Mouse (Mus musculus) heart, embryonic 12.5 days (tissue): ENCODE data around the gene Flnb. TPM values are rescaled to one million over a fixed set of nuclear protein-coding genes. Genes with fewer than 3 reads are reported as not detected.

Experiments
- ATAC-seq: fragments of 200-750 bp; cut with Nextera tagmentation; 2 replicates; pipeline ENCODE4 v1.8.0; 2017; ENCODE audit warnings: moderate TSS enrichment, moderate library complexity; ENCODE audit not compliant: insufficient number of reproducible peaks, low FRiP score
- H3K27ac ChIP-seq: fragments of 300-500 bp; sonication (generic); 2 replicates; pipeline ENCODE4 v1.5.1; 2016; ENCODE audit warnings: mild to moderate bottlenecking, moderate library complexity; ENCODE audit not compliant: poor library complexity, severe bottlenecking
- H3K27me3 ChIP-seq: fragments of 300-500 bp; sonication (generic); replicated peaks from 2 replicates; pipeline ENCODE4 v1.6.1; 2016; ENCODE audit warnings: mild to moderate bottlenecking, moderate library complexity
- H3K36me3 ChIP-seq: fragments of 300-500 bp; sonication (generic); 2 replicates; pipeline ENCODE4 v1.6.1; 2016; ENCODE audit warnings: mild to moderate bottlenecking, moderate library complexity
- H3K4me1 ChIP-seq: fragments of 300-500 bp; sonication (generic); replicated peaks from 2 replicates; pipeline ENCODE4 v1.6.1; 2016; ENCODE audit warnings: mild to moderate bottlenecking
- H3K4me2 ChIP-seq: fragments of 300-500 bp; sonication (generic); 2 replicates; pipeline ENCODE4 v1.6.1; 2016; ENCODE audit warnings: mild to moderate bottlenecking, moderate library complexity
- H3K4me3 ChIP-seq: fragments of 300-500 bp; sonication (generic); 2 replicates; pipeline ENCODE4 v1.5.1; 2016; ENCODE audit warnings: mild to moderate bottlenecking
- H3K9ac ChIP-seq: fragments of 300-500 bp; sonication (generic); 2 replicates; pipeline ENCODE4 v1.6.1; 2016; ENCODE audit warnings: mild to moderate bottlenecking, moderate library complexity
- H3K9me3 ChIP-seq: fragments of 300-500 bp; sonication (generic); replicated peaks from 2 replicates; pipeline ENCODE4 v1.6.1; 2016; ENCODE audit warnings: mild to moderate bottlenecking, moderate library complexity
- WGBS: fragments of 180-500 bp; shearing (Covaris S2); methylation state at CpG from one replicate; pipeline ENCODE4 v1.1.7; 2016; 5-methylcytosine and 5-hydroxymethylcytosine counted together
- polyA plus RNA-seq: library from polyadenylated mRNA; unstranded; fragments of >200 nt; fragmentation: Nextera tagmentation; extraction: Ambion mirVana; gene quantifications from 2 replicates; pipeline ENCODE4 v1.2.1, GENCODE M21; 2016

Flnb gene
- polyA plus RNA-seq, 1 experiment from 2014 or later, result 15.1 TPM

DNA sequence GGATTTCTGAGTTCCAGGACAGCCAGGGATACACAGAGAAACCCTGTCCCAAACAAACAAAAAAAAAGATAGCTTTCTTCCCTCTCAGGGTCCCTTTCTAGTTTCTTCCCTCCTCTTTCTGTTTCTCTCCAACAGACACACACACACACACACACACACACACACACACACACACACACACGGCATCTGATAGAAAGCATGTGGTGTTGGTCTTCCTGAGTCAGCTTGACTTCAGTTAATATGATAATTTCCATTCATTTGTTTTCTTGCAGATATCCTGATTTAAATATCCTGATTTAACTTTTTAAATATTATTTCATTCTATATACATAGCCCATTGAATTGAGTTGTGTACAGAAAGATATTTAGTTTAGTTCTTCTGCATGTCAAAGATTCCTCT lies 110.6 kb downstream of the Flnb start:
- Histone ChIP-seq H3K4me1 (0 out of 2 replicates have a peak, but pooled peaks cover 4% of the 10 kb centered on the region), H3K27me3 (no peaks in the 10 kb centered on the region), H3K9me3 (no peaks in the 10 kb centered on the region), H3K36me3 (peaks cover 89% of the 10 kb centered on the region), H3K4me2 (no peak overlapping the region), H3K27ac (no peak overlapping the region), H3K4me3 (no peak overlapping the region), H3K9ac (no peak overlapping the region)
- 72% methylated on average over 1 of the region's 1 CpGs for WGBS
- no peak for ATAC-seq

DNA sequence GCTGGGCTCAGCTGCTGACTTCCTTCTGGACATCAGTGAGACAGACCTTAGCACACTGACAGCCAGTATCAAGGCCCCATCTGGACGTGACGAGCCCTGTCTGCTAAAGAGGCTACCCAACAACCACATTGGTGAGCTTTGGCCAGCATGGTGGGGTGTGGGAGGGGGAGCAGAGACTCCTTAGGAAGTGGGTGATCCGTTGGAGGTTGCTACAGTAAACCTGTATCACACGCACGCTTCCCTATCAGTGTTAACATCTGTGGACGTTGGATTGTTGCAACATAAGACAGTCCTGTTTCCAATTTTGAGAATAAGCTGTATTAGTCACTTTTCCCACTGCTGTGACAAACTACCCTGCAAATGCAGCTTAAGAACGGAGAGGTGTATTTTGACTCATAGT lies 111.3 kb downstream of the Flnb start:
- Histone ChIP-seq H3K4me1 (0 out of 2 replicates have a peak, but pooled peaks cover 4% of the 10 kb centered on the region), H3K4me3 (no peak overlapping the region), H3K36me3 (peaks cover 89% of the 10 kb centered on the region), H3K9me3 (no peaks in the 10 kb centered on the region), H3K4me2 (no peak overlapping the region), H3K27me3 (no peaks in the 10 kb centered on the region), H3K27ac (no peak overlapping the region), H3K9ac (no peak overlapping the region)
- ATAC-seq, result no peak
- WGBS, result 75% methylated on average over 7 of the region's 7 CpGs

DNA sequence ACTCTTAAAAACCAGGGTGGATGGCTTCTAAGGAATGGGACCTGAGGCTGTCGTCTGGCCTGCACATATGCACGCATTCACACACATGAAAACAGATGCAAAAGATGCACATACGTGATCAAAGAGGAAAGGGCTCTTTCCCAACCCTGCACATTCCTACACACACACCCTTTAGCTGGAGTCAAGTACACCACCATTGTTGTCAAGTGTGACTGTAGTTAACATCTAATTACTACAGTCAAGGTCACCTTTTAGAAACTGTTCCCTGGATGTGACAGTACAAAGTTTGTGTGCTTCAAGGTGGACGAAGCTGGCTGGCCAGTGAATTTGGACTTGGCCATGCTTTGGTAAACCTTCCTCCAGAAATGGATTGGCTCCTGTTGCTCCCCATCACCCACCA lies 114.4 kb downstream of the Flnb start:
- Histone ChIP-seq H3K9ac (no peak overlapping the region), H3K9me3 (no peaks in the 10 kb centered on the region), H3K4me3 (no peak overlapping the region), H3K4me1 (0 out of 2 replicates have a peak, but pooled peaks cover 4% of the 10 kb centered on the region), H3K27ac (no peak overlapping the region), H3K27me3 (no peaks in the 10 kb centered on the region), H3K4me2 (no peak overlapping the region), H3K36me3 (peaks cover 84% of the 10 kb centered on the region)
- ATAC-seq, result no peak
- WGBS, result 85% methylated on average over 4 of the region's 4 CpGs

DNA sequence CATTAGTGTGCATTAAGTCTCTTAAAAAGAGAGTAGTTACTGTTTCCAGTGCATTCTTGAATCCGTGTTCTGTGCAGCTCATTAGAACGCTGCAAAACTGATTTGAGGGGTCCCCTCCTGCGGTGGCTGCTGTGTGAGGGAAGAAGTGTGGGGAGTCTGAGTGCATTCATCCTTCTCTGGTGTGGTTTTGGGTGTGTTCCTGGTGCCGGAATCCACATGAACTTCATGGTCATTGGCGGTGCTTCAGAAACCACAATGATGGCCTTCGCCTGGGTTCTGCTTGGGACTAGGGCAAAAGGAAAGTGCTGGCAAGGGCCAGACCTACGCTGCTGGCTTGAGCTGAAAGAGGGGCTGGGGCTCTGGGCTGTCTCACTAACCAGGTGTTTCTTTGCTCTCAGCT lies 116.4 kb downstream of the Flnb start:
- Histone ChIP-seq H3K4me1 (0 out of 2 replicates have a peak, but pooled peaks cover 4% of the 10 kb centered on the region), H3K9ac (no peak overlapping the region), H3K4me3 (no peak overlapping the region), H3K27me3 (no peaks in the 10 kb centered on the region), H3K36me3 (peaks cover 71% of the 10 kb centered on the region), H3K9me3 (no peaks in the 10 kb centered on the region), H3K4me2 (no peak overlapping the region), H3K27ac (no peak overlapping the region)
- WGBS, result 93% methylated on average over 7 of the region's 7 CpGs
- no peak for ATAC-seq

DNA sequence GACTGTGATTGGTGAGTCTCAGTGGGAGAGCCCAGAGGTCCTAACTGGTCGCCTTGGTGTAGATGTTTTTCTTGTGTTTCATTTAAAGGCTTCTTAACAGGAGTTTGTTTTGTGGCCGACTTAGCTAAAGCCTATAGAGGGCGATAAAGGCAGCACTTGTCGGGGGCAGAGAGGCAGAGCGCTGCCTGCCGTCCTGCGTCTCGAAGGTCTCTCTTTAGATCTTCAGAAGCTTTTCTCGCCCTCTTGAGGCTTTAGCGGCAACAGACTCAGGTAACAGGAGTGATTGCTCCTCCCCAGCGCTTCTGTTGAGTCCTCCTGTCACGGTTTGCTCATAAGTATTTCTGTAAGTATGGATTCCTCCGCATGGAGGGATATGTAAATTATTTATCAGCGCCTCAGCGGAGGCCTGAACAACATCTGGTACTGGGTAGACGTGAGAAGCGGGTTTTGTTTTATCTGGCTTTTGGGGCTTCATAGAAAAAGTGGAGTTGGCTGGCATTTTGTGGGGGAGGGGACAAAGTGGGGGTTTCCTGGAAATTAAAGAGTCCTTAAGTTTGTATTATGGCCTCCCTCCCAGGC lies 119.4 kb downstream of the Flnb start:
- no peak overlapping the region for H3K9ac ChIP-seq
- ATAC-seq, result no peak
- H3K4me1 ChIP-seq, result peaks cover 18% of the 10 kb centered on the region
- no peak overlapping the region for H3K4me3 ChIP-seq
- H3K27ac ChIP-seq, result no peak overlapping the region
- H3K36me3 ChIP-seq, result peaks cover 61% of the 10 kb centered on the region
- WGBS, result 31% methylated on average over 17 of the region's 17 CpGs
- no peaks in the 10 kb centered on the region for H3K27me3 ChIP-seq
- peak overlapping the region; percentile 32; the same call in 1 of the 2 replicates for H3K4me2 ChIP-seq
- H3K9me3 ChIP-seq, result no peaks in the 10 kb centered on the region

DNA sequence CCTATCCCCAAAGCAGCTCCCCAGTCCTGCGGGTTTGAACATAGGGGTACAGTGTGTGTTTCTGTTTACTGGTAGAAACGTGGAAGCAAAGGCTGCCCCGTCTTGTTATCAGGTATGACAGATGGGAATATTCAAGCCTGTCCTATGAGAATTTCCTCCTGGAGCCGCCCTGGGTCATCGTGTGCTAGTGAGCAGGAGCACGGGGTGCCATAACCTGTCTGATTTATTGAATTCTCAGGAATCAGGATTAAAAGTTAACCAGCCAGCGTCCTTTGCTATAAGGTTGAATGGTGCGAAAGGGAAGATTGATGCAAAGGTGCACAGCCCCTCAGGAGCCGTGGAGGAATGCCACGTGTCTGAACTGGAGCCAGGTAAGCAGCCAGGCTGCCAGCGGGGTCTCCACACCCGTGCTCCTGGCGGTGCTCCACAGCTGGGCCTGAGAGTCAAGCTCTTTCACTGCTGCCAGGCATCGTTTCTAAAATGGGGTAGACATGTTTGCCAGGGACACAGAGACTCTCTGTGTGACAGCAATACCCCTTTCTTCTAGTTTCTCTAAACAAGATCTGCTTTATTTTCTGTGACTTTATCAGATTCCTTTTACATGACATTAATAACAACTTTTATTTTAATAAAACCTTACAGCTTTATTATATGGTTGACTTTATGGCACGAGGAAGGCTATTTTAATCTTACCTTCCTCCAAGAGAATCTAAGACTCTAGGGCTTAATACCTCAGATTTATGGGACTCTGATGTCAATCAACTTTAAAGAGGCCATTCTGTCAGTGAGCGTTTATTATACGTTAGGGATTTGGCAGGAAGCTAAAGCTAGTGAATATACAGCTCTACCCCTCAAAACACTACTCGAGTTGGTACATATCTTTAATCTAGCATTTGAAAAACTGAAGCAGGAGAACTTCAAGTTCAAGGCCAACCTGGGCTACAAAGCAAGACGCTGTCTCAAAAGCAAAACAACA lies 121.3 kb downstream of the Flnb start:
- Histone ChIP-seq H3K36me3 (peaks cover 59% of the 10 kb centered on the region), H3K27me3 (no peaks in the 10 kb centered on the region), H3K4me1 (peaks cover 24% of the 10 kb centered on the region), H3K4me2 (no peak overlapping the region), H3K9ac (no peak overlapping the region), H3K9me3 (no peaks in the 10 kb centered on the region), H3K4me3 (no peak overlapping the region), H3K27ac (no peak overlapping the region)
- WGBS, result 87% methylated on average over 19 of the region's 19 CpGs
- ATAC-seq, result no peak

DNA sequence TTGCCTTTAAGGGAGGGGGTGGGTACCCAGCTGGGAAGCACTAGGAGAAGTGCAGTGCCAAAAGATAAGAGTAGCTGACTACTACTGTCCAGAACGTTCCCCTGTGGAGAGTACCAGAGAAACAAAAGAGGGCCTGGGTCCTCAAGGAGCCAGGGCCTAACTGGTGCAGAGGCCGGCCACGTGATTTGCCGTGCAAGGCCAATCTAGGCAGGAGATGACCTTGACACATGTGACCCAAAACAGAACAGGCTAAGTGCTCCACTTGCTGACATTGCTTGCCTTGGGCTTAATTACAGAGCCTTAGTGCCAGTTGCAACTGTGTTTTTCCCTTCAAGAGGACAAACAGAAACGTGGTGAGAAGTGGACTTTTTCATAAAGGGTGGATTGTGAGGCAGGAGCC lies 123.7 kb downstream of the Flnb start:
- no peak overlapping the region for H3K4me2 ChIP-seq
- 48% methylated on average over 5 of the region's 5 CpGs for WGBS
- no peak overlapping the region for H3K9ac ChIP-seq
- ATAC-seq, result no peak
- no peaks in the 10 kb centered on the region for H3K9me3 ChIP-seq
- peaks cover 56% of the 10 kb centered on the region for H3K36me3 ChIP-seq
- H3K4me3 ChIP-seq, result no peak overlapping the region
- H3K4me1 ChIP-seq, result peaks cover 38% of the 10 kb centered on the region
- no peaks in the 10 kb centered on the region for H3K27me3 ChIP-seq
- H3K27ac ChIP-seq, result peak overlapping the region; percentile 39; the same call in 1 of the 2 replicates

DNA sequence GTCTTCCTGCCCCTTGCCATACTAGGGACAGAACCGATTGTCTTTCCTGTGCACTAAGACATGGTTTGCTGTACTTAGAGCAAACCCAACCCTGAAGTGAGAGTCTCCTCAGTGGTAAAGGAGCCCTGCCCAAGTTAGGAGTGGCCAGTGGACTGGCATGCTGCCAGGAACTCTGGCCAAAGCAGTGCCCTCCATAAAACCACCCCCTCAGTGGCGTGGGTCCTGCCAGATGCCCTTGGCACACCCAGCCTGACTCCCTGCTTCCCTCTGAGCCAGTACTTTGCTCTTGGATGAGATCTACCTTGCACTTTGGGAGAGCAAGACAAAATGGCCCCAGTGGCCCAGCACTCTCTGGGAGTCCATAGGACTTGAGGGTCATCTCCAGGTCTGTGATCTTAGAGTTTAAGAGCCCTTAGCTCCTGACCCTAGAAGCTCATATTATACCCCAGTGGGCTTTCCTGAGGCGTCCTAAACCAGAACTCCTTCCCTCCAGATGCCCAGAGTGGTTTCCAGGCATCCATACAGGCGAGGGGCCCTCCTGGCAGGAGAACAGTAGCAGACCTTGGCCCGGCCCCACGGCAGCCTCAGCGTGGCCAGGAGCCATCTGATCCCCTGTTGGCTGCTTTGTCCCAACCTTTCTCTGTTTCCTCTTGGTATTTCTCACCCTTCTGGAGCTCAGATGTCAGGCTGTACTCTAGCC lies 125.5 kb downstream of the Flnb start:
- Histone ChIP-seq H3K36me3 (peaks cover 56% of the 10 kb centered on the region), H3K27me3 (no peaks in the 10 kb centered on the region), H3K9me3 (no peaks in the 10 kb centered on the region), H3K4me2 (no peak overlapping the region), H3K4me1 (peaks cover 38% of the 10 kb centered on the region), H3K4me3 (no peak overlapping the region), H3K9ac (no peak overlapping the region), H3K27ac (no peak overlapping the region)
- ATAC-seq, result peak; percentile 15; the same call in 1 of the 2 replicates
- 67% methylated on average over 7 of the region's 7 CpGs for WGBS

DNA sequence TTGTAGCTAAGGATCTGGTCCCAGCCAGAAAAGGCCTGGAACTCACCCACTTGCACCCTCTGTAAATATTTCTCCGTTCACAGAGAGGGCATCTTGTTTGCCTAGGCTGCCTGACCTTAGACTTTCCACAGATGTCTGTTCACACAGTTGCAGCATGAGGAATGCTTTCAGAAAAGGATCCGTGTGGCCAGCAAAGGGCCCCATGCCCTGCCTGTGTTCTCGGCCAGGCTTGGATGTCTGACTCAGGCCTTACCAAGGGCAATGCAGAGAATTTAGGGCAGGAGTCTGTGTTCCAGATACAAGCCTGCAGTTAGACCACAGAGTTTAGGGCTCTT lies 126.0 kb downstream of the Flnb start:
- 70% methylated on average over 3 of the region's 3 CpGs for WGBS
- Histone ChIP-seq H3K4me3 (no peak overlapping the region), H3K36me3 (peaks cover 62% of the 10 kb centered on the region), H3K4me1 (peaks cover 38% of the 10 kb centered on the region), H3K27ac (peak overlapping the region; percentile 24; the same call in 1 of the 2 replicates), H3K9ac (no peak overlapping the region), H3K4me2 (no peak overlapping the region), H3K27me3 (no peaks in the 10 kb centered on the region), H3K9me3 (no peaks in the 10 kb centered on the region)
- ATAC-seq, result no peak

DNA sequence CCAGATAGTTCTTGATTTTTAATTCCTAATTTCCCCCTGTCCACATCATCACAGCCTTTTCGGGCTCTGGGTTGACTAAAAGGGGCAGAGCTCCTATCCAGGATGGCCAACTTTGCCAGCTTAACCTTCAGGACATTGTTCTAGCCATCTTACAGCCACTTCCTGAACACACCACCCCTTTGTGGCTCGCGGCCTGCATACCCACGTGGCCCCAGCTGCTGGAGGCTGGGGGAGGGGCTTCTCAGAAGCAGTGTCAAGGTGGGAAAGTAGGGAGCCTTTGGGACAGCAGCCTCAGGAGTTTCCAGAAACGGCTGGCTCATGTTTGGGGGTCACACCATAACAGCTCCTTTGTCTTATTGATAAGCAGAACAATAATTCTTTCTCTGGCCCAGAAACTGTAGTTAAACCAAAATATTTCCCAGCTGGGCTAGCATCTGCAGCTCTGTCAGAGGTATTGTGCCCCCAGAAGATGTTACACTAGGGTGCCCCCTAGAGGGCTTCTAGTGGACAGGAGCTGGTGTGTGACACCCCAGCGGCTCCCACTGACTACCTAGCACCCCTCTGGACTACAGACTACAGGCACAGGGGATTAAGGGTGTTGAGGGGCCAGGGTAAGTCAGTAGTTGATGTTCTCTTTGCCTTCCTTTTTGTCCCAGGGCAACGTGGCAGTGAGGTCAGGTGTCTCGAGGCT lies 126.7 kb downstream of the Flnb start:
- no peak overlapping the region for H3K4me2 ChIP-seq
- H3K4me1 ChIP-seq, result peaks cover 38% of the 10 kb centered on the region
- no peak overlapping the region for H3K9ac ChIP-seq
- H3K9me3 ChIP-seq, result no peaks in the 10 kb centered on the region
- WGBS, result 53% methylated on average over 8 of the region's 8 CpGs
- peaks cover 64% of the 10 kb centered on the region for H3K36me3 ChIP-seq
- no peak overlapping the region for H3K27ac ChIP-seq
- no peak for ATAC-seq
- H3K27me3 ChIP-seq, result no peaks in the 10 kb centered on the region
- no peak overlapping the region for H3K4me3 ChIP-seq
